Mouse (Mus musculus): ENCODE results near the gene Lck. TPM values are rescaled to one million over a fixed set of nuclear protein-coding genes. Genes with fewer than 3 reads are reported as not detected.

The Lck gene
- total RNA-seq, 2 experiments from 2014 or later, result 0.59 TPM; not detected in 1

- DNase-seq, result no peak
These were observed 12.3 kb upstream of the Lck start for GRCm38 (mm10) chr4:129585773-129586172.

- DNase-seq, result peak; percentile 89
These were observed 11.6 kb upstream of the Lck start for GRCm38 (mm10) chr4:129584884-129585608.

DNA sequence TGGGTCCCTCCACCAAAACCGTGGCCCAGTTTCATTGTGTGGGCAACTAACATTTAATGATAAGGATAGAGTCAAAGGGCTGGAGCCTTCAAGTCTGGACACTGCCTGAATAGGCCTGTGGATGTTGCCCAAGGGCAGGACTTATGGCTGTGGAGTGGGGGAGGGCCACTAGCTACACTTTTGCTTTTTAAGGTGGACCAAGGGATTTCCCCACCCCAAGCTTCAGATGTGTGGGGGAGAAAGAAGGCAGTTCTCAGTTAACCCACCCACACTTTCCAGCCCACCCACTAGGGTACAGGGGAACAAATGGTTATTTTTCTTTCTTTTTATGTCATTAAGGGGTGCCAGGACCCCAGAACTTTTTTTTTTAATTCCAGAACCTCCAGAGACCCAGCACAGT is 10.9 kb upstream of the Lck start:
- no peak for DNase-seq

GRCm38 (mm10) chr4:129582251-129582650 is 8.8 kb upstream of the Lck start:
- no peak for DNase-seq

DNA sequence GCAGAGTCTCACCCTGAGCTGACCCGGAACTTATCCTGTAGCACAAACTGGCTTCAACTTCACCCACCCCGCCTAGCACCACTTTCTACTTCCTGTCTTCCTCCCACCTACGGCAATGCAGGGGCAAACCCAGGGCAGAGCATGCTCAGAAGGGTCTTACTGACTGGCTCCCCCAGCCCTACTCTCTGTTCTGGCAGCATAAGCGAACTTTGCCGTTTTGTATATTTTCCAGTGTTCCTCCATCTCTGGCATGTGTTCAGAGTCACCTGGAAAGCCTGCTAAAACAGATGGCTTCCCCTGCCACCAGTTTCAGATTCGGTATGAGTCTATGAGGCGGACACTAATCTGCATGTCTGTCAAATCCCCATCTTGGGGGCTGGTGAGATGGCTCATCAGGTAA is 6.9 kb upstream of the Lck start:
- DNase-seq, result no peak

- DNase-seq, result peak; percentile 8
These were observed 5.0 kb upstream of the Lck start, which contains the start of gene Fam167b for GRCm38 (mm10) chr4:129578466-129578865. Gene Fam167b, minus strand, starts transcription at chr4:129578549.

DNA sequence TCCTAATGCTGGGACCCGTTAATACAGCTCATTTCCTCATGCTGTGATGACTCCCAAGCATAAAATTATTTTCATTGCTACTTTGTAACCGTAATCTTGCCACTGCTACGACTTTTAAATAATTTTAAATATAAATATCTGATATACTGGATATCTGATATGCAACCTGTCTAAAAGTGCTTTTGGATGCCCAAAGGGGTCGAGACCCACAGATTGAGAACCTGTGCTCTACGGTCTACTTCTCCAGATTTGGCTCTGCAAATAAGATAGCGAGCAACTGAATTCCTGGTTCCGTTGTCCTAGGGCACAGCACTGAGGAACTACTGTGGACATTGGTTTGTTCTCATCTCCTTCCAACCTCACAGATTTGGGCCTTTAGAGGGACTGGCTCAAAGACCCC is 4.2 kb upstream of the Lck start:
- no peak for DNase-seq

GRCm38 (mm10) chr4:129576863-129577491 is 3.5 kb upstream of the Lck start:
- DNase-seq, result peak; percentile 73

GRCm38 (mm10) chr4:129575171-129575844 is 1.9 kb upstream of the Lck start:
- DNase-seq, result no peak

DNA sequence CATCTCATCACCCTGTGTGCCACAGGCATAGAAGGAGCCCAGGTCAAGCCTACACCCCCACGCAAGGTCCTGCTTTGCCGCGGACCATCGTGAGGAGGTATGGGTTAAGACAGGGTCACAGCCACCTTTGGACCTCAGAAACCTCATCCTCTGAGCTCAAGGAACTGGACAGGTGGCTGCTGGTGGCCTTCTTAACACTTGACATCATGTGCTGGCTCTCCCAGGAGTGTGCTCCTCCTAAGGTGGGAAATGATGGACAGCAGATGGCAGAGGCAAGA is 409 bp downstream of the Lck start:
- DNase-seq, result no peak

DNA sequence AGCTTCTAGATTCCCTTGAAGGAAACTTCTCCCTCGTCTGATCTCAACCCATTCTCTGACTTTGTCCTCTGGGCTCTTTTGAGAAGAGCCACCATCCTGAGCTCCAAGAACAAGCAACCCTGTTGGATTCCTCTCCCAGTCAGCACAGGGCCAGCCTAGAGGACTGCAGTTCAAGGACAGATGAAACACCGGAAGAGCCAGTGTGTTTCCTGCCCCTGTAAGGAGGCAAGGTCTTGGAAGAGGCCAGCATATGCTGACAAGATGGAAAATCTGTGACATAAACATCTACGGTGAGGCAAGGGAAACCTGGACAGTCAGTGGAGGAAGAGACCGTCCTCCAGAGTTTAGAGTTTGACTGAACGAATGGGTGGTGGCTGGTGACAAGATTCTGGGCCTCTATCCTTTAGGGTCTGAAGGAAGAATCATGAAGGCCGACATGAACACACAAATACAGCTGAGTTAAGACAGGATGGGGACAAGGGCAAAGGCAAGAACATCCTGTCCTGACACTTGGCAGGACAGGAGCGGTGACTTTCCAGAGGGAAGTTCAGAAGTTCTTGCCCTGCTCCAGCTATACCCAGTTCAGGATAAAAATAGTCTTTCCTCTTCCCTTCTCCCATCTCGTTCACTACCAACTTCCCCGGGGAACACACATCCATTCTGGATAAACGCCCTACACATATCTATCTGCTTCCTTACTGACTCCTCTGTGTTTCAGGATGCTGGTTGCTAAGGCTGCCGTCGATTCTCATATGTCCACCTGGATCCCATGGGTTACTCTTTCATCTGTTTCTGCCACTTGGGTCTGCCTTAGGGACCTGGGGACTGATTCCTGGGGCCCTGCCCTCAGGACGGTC is 977 bp downstream of the Lck start:
- DNase-seq, result no peak

GRCm38 (mm10) chr4:129571551-129572084 is 1.8 kb downstream of the Lck start:
- no peak for DNase-seq

DNA sequence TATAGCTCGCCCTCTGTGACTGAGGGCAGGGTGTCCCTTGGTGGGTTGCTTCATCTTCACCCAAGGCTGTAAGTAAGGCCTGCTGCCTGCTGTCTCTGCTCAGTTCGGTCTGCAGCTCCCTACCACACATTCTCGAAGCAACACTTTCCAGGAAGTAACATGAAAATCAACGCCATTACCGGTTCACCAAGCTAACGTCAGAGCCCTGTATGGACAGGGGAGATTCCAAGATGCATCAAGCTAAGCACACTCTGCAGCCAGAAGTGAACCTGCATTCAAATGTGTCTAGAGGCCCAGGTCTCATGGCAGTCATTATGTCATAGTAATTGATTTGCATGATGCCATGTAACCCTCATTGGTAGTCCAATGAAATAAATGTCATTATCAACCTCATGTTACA is 3.4 kb downstream of the Lck start:
- DNase-seq, result no peak

DNA sequence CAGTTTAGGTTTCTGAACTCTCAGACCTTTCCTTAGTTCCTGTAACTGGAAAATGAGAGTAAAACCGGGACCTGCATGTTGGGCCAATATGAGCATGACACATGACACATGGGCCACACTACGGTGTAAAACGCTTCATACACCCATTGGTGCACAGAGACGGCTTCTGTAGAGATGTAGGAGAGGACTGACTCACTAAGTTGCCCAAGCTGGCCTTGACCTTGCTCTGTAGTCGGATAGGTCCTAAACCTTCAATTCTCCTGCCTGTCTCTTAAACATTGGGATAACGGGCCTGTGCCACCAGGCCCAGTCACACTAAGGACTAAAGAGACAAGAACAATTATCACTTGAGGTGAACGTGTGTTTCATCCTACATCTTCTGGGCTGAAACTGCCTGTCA is 5.1 kb downstream of the Lck start:
- no peak for DNase-seq

DNA sequence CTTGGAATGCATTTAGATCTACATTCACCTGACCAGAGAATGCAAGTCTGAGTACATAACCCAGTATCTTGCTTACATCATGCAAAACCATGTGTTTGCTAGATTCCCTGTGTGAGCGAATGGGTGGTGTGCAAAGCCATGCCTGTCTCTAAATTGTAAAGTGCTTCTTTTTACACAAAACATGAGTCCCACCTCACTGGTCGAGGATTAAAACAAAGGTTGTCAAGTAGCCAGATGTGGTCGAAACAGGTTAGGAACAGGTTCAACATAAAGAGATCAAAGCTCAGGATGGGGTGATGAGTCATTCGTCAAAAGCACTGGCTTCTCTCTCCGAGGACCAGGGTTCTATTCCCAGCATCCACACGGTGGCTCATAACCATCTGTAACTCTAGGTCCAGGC is 8.3 kb downstream of the Lck start:
- DNase-seq, result no peak

DNA sequence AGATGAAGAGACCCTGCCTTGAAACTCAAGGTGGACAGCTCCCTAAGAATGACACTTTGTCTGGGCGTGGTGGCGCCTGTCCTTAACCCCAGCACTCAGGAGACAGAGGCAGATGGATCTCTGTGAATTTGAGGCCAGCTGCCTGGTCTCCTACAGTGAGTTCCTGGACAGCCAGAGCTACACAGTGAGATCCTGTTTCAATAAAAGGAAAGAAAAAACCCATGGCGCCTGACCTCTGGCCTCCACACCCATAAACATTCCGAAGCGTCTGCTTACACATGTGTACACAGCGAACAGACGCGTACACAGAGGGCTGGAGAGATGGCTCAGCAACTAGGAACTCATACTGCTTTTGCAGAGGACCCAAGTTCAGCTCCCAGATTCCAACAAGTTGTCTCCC is 9.7 kb downstream of the Lck start:
- DNase-seq, result no peak

DNA sequence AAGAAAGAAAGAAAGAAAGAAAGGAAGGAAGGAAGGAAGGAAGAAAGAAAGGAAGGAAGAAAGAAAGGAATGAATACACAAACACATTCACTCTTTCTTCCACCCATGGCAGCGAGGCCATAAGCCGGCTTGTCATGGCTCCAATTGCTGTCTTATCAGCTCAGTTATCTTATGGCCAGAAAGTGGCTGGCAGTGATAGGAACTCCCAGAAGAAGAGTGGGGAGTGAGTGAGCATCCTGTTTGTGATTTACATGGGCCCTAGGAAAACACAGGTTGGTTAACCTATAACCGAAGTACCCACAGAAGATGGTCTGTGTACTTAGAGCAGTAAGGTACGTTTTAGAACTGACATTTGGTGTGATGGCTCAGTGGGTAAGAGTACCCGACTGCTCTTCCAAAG is 12.3 kb downstream of the Lck start:
- DNase-seq, result no peak

DNA sequence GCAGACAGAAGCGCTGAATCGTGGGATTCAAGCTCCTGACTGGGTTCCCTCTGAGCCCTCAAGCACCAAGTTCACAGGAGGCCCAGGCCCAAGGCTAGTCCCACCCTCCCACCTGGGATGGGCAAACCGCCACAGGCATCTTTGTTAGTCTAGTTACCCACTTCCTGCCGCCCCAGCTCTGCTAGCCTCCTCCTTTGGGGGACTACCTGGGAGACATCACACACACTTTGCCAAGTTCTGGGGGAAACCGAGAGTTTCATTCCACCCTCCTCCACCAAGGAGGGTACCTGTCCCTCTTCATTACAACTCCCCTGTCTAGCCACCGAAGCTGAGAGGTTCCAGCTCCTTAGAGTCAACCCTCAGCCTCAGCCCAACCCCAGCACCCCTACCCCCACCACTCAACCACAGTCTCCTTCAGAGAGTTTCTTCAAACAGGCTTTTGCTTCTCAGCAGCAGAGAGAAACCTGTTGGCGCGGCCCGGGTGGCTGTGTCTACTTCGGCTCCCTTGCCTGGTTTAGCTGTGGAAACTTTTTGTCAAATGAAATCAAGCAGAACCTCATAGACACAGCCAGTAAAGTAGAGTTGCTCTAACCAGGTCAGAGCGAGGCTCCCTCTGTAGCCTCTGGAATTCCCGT is 15.0 kb downstream of the Lck start:
- peak; percentile 6 for DNase-seq

- no peak for DNase-seq
These were observed 16.1 kb downstream of the Lck start for GRCm38 (mm10) chr4:129557256-129557808.

DNA sequence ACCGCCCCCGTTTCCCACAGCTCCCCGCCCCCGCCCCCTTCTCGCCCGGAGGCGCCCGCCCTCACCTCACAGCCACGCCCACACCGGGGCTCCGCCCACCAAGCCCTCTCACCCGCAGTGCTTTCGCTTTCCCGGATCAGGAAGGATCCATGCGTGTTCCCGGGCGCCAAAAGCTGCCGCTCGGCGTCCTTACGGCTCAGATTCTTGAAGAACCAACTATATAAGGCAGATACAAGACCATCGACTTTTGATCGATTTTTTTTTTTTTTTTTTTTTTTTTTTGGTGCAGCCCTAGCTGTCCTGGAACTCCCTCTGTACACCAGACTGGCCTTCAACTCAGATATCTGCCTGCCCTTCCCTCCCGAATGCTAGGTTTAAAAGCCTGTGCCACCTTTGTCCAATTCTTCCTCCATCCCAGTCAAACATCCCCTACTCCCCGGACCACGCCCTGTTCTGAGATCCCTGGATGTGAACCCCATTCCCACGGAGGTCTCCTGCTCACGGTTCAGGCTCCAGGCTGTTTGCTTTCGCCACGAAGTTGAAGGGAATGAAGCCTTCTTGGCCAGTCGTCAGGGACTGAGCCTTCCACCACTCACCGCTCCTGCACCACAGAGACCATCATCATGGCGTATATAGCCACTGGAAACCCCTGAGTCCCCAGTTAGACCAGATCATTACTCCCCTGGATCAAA is 16.8 kb downstream of the Lck start:
- DNase-seq, result peak; percentile 88

Measured in gastrocnemius, postnatal 10 days (tissue).